Mouse (Mus musculus) embryonic facial prominence, embryonic 11.5 days (tissue): Measurements from ENCODE around the gene Klhl29. TPM values are rescaled to one million over a fixed set of nuclear protein-coding genes. Genes with fewer than 3 reads are reported as not detected.

Experiments
- ATAC-seq: fragments of 200-750 bp; cut with Nextera tagmentation; replicated peaks from 2 replicates; pipeline ENCODE4 v1.8.0; 2017; ENCODE audit warnings: low read depth; ENCODE audit not compliant: insufficient number of reproducible peaks, low FRiP score, low TSS enrichment
- DNase-seq: peaks from one replicate; pipeline ENCODE4 v3.0.0-alpha.2; 2015; ENCODE audit warnings: low spot score
- H3K27ac ChIP-seq: fragments of 300-500 bp; sonication (generic); replicated peaks from 2 replicates; pipeline ENCODE4 v1.5.1; 2014; ENCODE audit warnings: mild to moderate bottlenecking, low read depth, low read length, control low read depth
- H3K27me3 ChIP-seq: fragments of 300-500 bp; sonication (generic); 2 replicates; pipeline ENCODE4 v1.6.1; 2014; ENCODE audit warnings: mild to moderate bottlenecking, low read length, moderate library complexity, mixed read lengths; ENCODE audit not compliant: control insufficient read depth, insufficient read depth
- H3K36me3 ChIP-seq: fragments of 300-500 bp; sonication (generic); replicated peaks from 2 replicates; pipeline ENCODE4 v1.6.1; 2014; ENCODE audit warnings: low read depth, mild to moderate bottlenecking, low read length, moderate library complexity, mixed read lengths; ENCODE audit not compliant: control insufficient read depth, insufficient read depth
- H3K4me1 ChIP-seq: fragments of 300-500 bp; sonication (generic); 2 replicates; pipeline ENCODE4 v1.6.1; 2014; ENCODE audit warnings: low read length, mixed read lengths; ENCODE audit not compliant: control insufficient read depth, insufficient read depth
- H3K4me2 ChIP-seq: fragments of 300-500 bp; sonication (generic); 2 replicates; pipeline ENCODE4 v1.6.1; 2014; ENCODE audit warnings: low read depth, mild to moderate bottlenecking, control low read depth, low read length, moderate library complexity
- H3K4me3 ChIP-seq: fragments of 300-500 bp; sonication (generic); 2 replicates; pipeline ENCODE4 v1.5.1; 2014; ENCODE audit warnings: low read depth, low read length, control low read depth
- H3K9ac ChIP-seq: fragments of 300-500 bp; sonication (generic); replicated peaks from 2 replicates; pipeline ENCODE4 v1.6.1; 2014; ENCODE audit warnings: mild to moderate bottlenecking, control low read depth, low read length
- H3K9me3 ChIP-seq: fragments of 300-500 bp; sonication (generic); replicated peaks from 2 replicates; pipeline ENCODE4 v1.6.1; 2016; ENCODE audit warnings: mild to moderate bottlenecking, low read length, inconsistent platforms, mixed read lengths; ENCODE audit not compliant: control insufficient read depth
- WGBS: fragments of 180-500 bp; shearing (Covaris S2); extraction: QIAGEN DNeasy Blood & Tissue Kit; methylation state at CpG from one replicate; pipeline ENCODE4 v1.1.7; 2014; 5-methylcytosine and 5-hydroxymethylcytosine counted together
- polyA plus RNA-seq: library from polyadenylated mRNA; unstranded; fragments of >200 nt; fragmentation: Nextera tagmentation; extraction: Ambion mirVana; gene quantifications from 2 replicates; pipeline ENCODE4 v1.2.1, GENCODE M21; 2014

The Klhl29 gene
- polyA plus RNA-seq, 1 experiment from 2014 or later: 1.9 TPM

DNA sequence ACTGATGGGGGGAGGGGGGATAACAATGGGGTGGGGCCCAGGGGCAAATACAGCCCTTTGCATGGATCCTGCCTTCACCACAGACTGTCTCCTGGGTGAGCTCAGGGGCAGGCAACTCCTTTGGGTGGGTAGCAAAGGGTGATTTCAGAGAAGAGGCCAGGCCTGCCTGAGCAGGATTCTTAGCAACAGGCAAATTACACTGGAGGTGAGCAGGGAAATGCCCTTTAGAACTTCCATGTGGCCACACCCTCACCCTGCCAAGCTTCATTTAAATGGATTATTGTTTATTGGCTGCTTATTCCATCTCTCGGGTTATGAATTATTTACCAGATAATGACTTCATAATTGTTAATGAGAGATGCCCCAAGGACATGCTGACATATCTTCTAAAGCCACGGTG, 91.8 kb downstream of the Klhl29 start:
- DNase-seq: no peak
- Histone ChIP-seq H3K9ac (no peak overlapping the region), H3K36me3 (no peaks in the 10 kb centered on the region), H3K4me2 (no peak overlapping the region), H3K27me3 (no peaks in the 10 kb centered on the region), H3K4me1 (no peaks in the 10 kb centered on the region), H3K27ac (no peak overlapping the region), H3K4me3 (no peak overlapping the region), H3K9me3 (no peaks in the 10 kb centered on the region)
- 69% methylated on average over 2 of the region's 2 CpGs for WGBS
- no peak for ATAC-seq

GRCm38 (mm10) chr12:5282611-5283010, 92.9 kb downstream of the Klhl29 start:
- Histone ChIP-seq H3K4me2 (no peak overlapping the region), H3K9ac (no peak overlapping the region), H3K9me3 (no peaks in the 10 kb centered on the region), H3K4me1 (no peaks in the 10 kb centered on the region), H3K4me3 (no peak overlapping the region), H3K36me3 (no peaks in the 10 kb centered on the region), H3K27ac (no peak overlapping the region), H3K27me3 (no peaks in the 10 kb centered on the region)
- WGBS: 26% methylated on average over 2 of the region's 2 CpGs
- DNase-seq (no peak), ATAC-seq (no peak)

DNA sequence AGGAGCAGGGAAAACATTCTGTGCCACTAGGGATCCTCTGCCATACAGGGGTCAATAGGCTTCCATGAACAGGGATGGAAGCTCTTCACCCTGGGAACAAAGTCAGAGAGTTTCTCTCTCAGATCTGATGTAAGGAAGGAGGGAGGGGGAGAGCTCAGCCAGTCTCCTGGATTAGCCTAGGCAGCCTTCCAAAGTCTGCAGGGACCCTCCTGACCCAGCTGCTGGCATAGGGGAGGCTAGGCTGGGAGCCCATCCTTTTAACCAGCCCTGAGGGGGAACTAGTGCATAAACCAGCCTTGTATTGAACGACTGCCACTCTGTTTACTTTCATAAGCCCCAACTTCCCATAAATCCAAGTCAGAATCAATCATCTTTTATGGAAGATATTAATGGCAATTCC, 95.6 kb downstream of the Klhl29 start:
- no peak for DNase-seq
- H3K4me3 ChIP-seq: no peak overlapping the region
- 73% methylated on average over 1 of the region's 1 CpGs for WGBS
- ATAC-seq: no peak
- no peaks in the 10 kb centered on the region for H3K36me3 ChIP-seq
- no peaks in the 10 kb centered on the region for H3K27me3 ChIP-seq
- no peak overlapping the region for H3K9ac ChIP-seq
- no peak overlapping the region for H3K27ac ChIP-seq
- H3K4me2 ChIP-seq: no peak overlapping the region
- H3K4me1 ChIP-seq: peaks cover 1% of the 10 kb centered on the region
- no peaks in the 10 kb centered on the region for H3K9me3 ChIP-seq

- WGBS: 76% methylated on average over 9 of the region's 9 CpGs
- H3K9ac ChIP-seq: no peak overlapping the region
- no peak overlapping the region for H3K4me2 ChIP-seq
- H3K27me3 ChIP-seq: no peaks in the 10 kb centered on the region
- H3K4me1 ChIP-seq: peaks cover 4% of the 10 kb centered on the region
- no peak for DNase-seq
- H3K9me3 ChIP-seq: no peaks in the 10 kb centered on the region
- ATAC-seq: no peak
- H3K4me3 ChIP-seq: no peak overlapping the region
- no peak overlapping the region for H3K27ac ChIP-seq
- H3K36me3 ChIP-seq: no peaks in the 10 kb centered on the region
Observed at GRCm38 (mm10) chr12:5277028-5277427, 98.5 kb downstream of the Klhl29 start.

DNA sequence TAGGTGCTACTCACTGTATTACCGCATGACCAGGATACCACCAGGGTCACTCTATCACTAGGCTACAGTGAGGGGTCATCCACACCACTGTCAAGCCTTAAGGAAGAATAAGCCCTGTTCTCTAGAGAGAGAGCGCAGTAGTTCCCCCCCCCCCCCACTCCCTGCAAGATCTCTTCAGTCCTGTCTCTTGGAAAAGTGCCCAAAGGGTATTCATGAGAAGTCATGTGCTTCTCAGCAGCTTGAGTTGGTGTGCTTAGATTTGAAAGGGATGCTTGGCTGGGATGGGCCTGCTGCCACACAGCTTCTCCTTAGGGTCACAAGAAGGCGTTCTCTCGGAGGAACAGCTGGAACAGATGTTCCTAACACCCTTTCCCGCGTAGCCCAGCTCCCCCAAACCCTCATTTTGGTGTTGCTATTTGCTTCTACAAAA, 100.0 kb downstream of the Klhl29 start:
- WGBS: 50% methylated on average over 6 of the region's 6 CpGs
- ATAC-seq (0 out of 2 replicates have a peak, but pooled peaks have one; percentile 30), DNase-seq (peak; percentile 37)
- H3K36me3 ChIP-seq: no peaks in the 10 kb centered on the region
- H3K27me3 ChIP-seq: no peaks in the 10 kb centered on the region
- H3K27ac ChIP-seq: no peak overlapping the region
- no peak overlapping the region for H3K4me2 ChIP-seq
- no peaks in the 10 kb centered on the region for H3K9me3 ChIP-seq
- H3K9ac ChIP-seq: no peak overlapping the region
- H3K4me3 ChIP-seq: no peak overlapping the region
- H3K4me1 ChIP-seq: peaks cover 4% of the 10 kb centered on the region

DNA sequence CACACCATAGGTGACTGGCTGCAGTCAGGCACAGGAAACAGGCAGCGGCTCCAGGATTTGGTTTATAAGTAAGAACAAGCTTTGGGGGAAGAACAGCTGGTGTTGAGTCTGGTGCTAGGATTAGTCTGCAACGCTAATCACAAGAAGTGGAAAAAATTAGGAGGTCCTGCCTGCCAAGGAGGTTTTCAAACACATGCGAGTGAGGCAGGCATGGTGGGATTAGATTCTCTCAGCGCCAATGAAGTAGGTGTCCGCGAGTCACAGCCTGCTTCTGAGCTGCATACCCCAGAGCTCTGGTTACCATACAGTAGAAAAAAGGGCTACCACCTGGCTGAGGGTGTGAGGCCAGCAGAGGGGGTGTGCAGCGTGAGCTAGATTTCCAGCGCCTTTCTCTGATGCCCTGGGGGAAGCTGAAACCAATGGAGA, 101.0 kb downstream of the Klhl29 start:
- H3K36me3 ChIP-seq: no peaks in the 10 kb centered on the region
- H3K4me3 ChIP-seq: no peak overlapping the region
- H3K4me1 ChIP-seq: peaks cover 4% of the 10 kb centered on the region
- H3K27me3 ChIP-seq: no peaks in the 10 kb centered on the region
- WGBS: 52% methylated on average over 8 of the region's 8 CpGs
- no peak overlapping the region for H3K4me2 ChIP-seq
- ATAC-seq: 0 out of 2 replicates have a peak, but pooled peaks have one; percentile 42
- DNase-seq: peak; percentile 56
- no peak overlapping the region for H3K9ac ChIP-seq
- no peaks in the 10 kb centered on the region for H3K9me3 ChIP-seq
- H3K27ac ChIP-seq: no peak overlapping the region; the same call in 1 of the 2 replicates

DNA sequence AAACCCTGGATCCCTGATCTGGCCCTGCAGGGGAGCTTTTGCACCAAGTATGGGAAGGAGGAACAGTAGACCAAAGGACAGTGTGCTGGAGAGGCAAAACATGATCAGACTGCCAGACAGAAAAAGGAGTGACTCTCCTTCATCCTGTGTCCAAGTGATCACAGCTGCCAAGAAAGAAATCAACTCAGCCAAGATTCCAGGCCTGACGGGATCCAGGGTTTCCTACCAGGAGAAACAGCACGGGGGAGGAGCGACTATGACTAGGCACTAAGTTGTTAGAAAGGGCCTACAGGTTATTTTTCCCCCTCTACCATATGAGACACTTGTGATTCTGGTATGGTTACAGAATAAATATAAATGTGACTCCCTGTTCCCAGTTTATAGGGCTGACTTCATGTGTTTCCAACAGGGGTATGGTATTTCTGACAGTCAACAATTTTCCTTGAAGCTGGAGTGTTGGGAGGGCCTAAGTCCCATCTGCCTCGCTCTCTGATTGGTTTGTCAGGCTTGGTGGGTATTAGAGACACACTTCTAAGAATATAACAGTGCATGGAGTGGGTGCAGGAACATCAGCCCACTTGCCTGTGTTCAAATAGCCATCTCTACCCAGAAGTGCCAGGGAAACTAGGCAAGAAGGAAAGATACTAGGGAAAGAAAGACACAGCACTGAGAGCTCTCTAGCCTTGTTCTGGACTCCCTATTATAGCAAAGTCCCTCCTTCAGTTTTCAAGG, 102.0 kb downstream of the Klhl29 start:
- Histone ChIP-seq H3K36me3 (no peaks in the 10 kb centered on the region), H3K9ac (no peak overlapping the region), H3K27ac (no peak overlapping the region), H3K4me1 (peaks cover 4% of the 10 kb centered on the region), H3K27me3 (no peaks in the 10 kb centered on the region), H3K4me2 (no peak overlapping the region), H3K9me3 (no peaks in the 10 kb centered on the region), H3K4me3 (no peak overlapping the region)
- ATAC-seq (no peak), DNase-seq (no peak)
- WGBS: 88% methylated on average over 4 of the region's 4 CpGs

GRCm38 (mm10) chr12:5270527-5270926, 105.0 kb downstream of the Klhl29 start:
- Histone ChIP-seq H3K4me2 (no peak overlapping the region), H3K9ac (no peak overlapping the region), H3K36me3 (no peaks in the 10 kb centered on the region), H3K9me3 (no peaks in the 10 kb centered on the region), H3K4me1 (peaks cover 6% of the 10 kb centered on the region), H3K27me3 (no peaks in the 10 kb centered on the region), H3K4me3 (no peak overlapping the region), H3K27ac (no peak overlapping the region)
- DNase-seq (no peak), ATAC-seq (no peak)
- WGBS: 86% methylated on average over 3 of the region's 3 CpGs
